Mouse (Mus musculus): ENCODE measurements around the gene Hist1h1c.

- TF ChIP-seq POLR2A (IDR thresholded peaks at IDR 0.05; ENCODE audit: borderline replicate concordance, extremely low read depth, insufficient read depth, insufficient read length, poor library complexity, severe bottlenecking) (no peak; the same call in 1 of the 2 replicates), CTCF (IDR thresholded peaks at IDR 0.05; ENCODE audit: borderline replicate concordance, extremely low read depth, insufficient read depth, insufficient read length) (no peak)
Measured at GRCm38 (mm10) chr13:23745381-23746161, 7.0 kb downstream of the Hist1h1c start, which contains the start of gene Hist1h3c.

Data from brain, embryonic 14.5 days (tissue).